Mouse (Mus musculus): Measurements from ENCODE around the gene Nup210l. TPM values are rescaled to one million over a fixed set of nuclear protein-coding genes. Genes with fewer than 3 reads are reported as not detected.
"Not testable (repeated sequence)": the region's sequence is repeated elsewhere in the genome, so short reads cannot be mapped to it uniquely, and the experiment has no call there.

The Nup210l gene
- polyA plus RNA-seq, 1 experiment from 2014 or later: 0.61 TPM

DNA sequence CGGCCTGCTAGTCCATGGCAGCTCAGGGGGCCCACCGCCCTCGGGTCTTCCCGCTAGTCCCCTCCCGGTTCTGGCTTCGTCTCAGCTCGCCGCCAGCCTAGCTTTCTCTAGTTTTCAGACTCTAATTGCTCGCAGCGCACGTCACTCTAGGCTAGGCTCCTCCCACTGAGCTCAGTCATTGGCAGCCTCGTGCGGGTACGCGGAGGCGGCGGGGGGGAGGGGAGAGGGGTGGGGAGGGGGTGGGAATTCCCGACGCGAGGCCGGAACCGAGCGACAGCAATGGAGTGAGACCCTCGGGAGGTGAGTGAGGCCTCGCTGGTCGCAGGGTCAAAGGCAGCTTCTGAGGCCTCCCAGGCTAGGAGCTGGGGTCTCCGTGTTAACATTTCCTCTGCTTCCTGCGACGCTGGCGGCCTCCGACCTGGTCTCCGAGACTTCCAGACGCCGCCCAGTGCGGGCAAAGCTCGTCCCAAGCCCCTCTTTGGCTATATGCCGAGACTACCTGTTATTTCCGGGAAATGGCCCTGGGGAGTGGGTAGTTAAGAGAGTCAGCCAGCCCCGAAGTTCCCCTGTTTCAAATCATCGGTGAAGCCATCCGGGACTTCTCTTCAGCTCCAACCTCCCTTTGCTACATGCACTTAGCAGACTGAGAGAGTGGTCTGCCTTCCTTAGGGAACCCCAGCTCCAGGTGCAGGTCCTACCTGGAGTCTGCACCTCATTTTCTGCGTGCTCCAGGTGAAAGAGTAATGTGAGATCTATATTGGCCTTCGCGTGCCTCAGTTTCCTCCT lies 144.2 kb downstream of the Nup210l start, which contains the start of gene Slc39a1:
Gene Slc39a1 (plus strand): TSS at position 213 of the 786 bp plus-strand sequence.
- Histone ChIP-seq H3K27ac (peak within 1 kb of the TSS; percentile 94), H3K27me3 (ENCODE audit: poor library complexity, severe bottlenecking) (no peaks in the 10 kb centered on the region), H3K4me1 (peaks cover 37% of the 10 kb centered on the region), H3K36me3 (replicated peaks) (peaks cover 28% of the 10 kb centered on the region), H3K9me3 (no peaks in the 10 kb centered on the region), H3K4me3 (peak within 1 kb of the TSS; percentile 77)
- WGBS: under 1% methylated on average over 44 of the region's 44 CpGs
- peak; percentile 94 for DNase-seq (ENCODE audit: extremely low spot score, low spot score)

DNA sequence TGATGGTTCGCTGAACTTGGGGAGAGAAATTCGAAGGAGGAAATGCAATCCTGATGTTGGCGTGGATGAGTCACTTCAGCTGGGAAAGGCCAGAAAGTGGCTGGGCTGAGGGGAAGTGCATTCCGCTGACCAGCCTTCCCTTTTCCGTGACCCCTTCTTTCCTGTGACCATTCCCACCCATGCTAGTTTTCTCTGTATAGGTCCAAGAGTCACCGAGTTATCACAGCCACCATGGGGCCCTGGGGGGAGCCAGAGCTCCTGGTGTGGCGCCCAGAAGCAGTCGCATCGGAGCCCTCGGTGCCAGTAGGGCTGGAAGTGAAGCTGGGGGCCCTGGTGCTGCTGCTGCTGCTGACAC lies 144.8 kb downstream of the Nup210l start:
- peak overlapping the region; percentile 94 for H3K27ac ChIP-seq
- peaks cover 35% of the 10 kb centered on the region for H3K4me1 ChIP-seq
- H3K9me3 ChIP-seq: no peaks in the 10 kb centered on the region
- peak overlapping the region; percentile 77 for H3K4me3 ChIP-seq
- DNase-seq (ENCODE audit: extremely low spot score, low spot score): no peak
- H3K36me3 ChIP-seq (replicated peaks): peaks cover 28% of the 10 kb centered on the region
- no peaks in the 10 kb centered on the region for H3K27me3 ChIP-seq (ENCODE audit: poor library complexity, severe bottlenecking)
- 11% methylated on average over 10 of the region's 10 CpGs for WGBS

DNA sequence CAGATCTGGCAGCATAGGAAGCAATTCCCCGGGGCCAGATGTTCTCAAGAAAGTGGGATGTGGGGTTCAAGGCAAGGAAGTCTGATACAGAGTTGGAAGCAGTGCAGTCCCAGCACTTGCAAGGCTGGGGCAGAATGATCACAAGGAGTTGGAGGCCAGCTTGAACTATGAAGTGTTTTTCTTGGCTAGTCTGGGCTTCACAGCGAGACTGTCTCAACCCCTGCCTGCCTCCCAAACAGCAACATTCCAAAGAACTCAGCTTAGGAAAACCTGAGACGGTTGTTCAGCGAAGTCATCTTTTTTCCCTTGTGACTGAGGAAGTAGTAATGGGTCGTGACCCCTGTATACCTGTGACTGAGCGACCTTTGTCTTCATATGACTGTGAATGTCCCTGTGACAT lies 146.9 kb downstream of the Nup210l start:
- no peaks in the 10 kb centered on the region for H3K27me3 ChIP-seq (ENCODE audit: poor library complexity, severe bottlenecking)
- no peak overlapping the region for H3K4me3 ChIP-seq
- DNase-seq (ENCODE audit: extremely low spot score, low spot score): no peak
- no peaks in the 10 kb centered on the region for H3K9me3 ChIP-seq
- H3K36me3 ChIP-seq (replicated peaks): peaks cover 28% of the 10 kb centered on the region
- H3K4me1 ChIP-seq: peaks cover 45% of the 10 kb centered on the region
- WGBS: 88% methylated on average over 6 of the region's 6 CpGs
- no peak overlapping the region for H3K27ac ChIP-seq

DNA sequence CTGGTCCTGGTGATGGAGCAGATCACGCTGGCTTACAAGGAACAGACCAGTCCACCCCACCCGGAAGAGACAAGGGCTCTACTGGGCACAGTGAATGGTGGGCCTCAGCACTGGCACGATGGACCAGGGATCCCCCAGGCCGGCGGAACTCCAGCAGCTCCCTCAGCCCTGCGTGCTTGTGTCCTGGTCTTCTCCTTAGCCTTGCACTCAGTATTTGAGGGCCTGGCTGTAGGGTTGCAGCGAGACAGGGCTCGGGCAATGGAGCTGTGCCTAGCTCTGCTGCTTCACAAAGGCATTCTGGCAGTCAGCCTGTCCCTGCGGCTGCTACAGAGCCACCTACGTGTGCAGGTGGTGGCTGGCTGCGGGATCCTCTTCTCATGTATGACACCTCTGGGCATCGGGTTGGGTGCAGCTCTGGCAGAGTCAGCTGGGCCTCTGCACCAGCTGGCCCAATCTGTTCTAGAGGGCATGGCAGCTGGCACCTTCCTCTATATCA lies 147.8 kb downstream of the Nup210l start:
- H3K4me3 ChIP-seq; DNase-seq (ENCODE audit: extremely low spot score, low spot score); H3K9me3 ChIP-seq; H3K27me3 ChIP-seq (ENCODE audit: poor library complexity, severe bottlenecking); H3K27ac ChIP-seq: not testable (repeated sequence)
- H3K36me3 ChIP-seq (replicated peaks): peaks cover 34% of the 10 kb centered on the region
- peaks cover 51% of the 10 kb centered on the region for H3K4me1 ChIP-seq
- WGBS: 95% methylated on average over 11 of the region's 12 CpGs

DNA sequence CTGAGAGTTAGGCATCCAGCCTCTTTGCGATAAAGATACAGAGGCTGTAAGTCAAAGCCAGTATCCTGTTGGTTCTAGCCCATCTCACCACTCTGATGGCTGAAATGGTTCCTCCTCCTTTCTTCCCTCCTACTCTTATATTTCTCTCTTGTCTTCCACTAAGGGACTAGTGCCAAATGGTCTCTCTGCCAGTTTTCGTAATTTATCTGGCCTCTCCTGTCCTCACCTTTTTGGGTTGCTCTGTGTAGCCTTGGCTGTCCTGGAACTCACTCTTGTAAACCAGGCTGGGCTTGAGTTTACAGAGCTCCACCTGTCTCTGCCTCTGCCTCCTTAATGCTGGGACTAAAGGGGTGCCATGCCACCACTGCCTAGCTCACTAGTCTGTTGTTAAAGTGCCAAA lies 148.7 kb downstream of the Nup210l start:
- H3K27ac ChIP-seq; H3K27me3 ChIP-seq (ENCODE audit: poor library complexity, severe bottlenecking); H3K4me3 ChIP-seq; DNase-seq (ENCODE audit: extremely low spot score, low spot score); H3K9me3 ChIP-seq: not testable (repeated sequence)
- 87% methylated on average over 2 of the region's 2 CpGs for WGBS
- Histone ChIP-seq H3K4me1 (peaks cover 47% of the 10 kb centered on the region), H3K36me3 (replicated peaks) (peaks cover 43% of the 10 kb centered on the region)

DNA sequence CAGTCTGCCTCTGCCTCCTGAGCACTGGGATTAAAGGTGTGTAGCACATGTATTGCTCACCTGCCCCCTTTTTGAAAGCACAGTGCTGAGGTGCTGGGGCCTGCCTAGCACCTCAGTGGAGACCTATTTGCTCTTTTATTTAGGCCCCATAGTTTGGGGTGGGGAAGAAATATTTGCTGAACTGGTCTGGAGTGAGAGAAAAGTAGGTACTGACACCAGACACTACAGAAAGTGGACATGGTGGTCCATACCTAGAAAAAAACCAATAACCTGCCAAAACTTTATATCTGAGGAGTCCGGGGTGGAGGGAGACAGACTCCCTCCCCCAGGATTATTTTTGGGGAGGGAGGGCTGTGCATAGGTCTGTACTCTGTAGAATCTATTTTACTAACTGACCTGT lies 149.2 kb downstream of the Nup210l start:
- H3K27ac ChIP-seq; DNase-seq (ENCODE audit: extremely low spot score, low spot score); H3K9me3 ChIP-seq; H3K27me3 ChIP-seq (ENCODE audit: poor library complexity, severe bottlenecking): not testable (repeated sequence)
- H3K4me1 ChIP-seq: peaks cover 42% of the 10 kb centered on the region
- peak overlapping the region; percentile 76; the same call in 1 of the 2 replicates for H3K4me3 ChIP-seq
- 77% methylated on average over 1 of the region's 1 CpGs for WGBS
- H3K36me3 ChIP-seq (replicated peaks): peaks cover 48% of the 10 kb centered on the region

DNA sequence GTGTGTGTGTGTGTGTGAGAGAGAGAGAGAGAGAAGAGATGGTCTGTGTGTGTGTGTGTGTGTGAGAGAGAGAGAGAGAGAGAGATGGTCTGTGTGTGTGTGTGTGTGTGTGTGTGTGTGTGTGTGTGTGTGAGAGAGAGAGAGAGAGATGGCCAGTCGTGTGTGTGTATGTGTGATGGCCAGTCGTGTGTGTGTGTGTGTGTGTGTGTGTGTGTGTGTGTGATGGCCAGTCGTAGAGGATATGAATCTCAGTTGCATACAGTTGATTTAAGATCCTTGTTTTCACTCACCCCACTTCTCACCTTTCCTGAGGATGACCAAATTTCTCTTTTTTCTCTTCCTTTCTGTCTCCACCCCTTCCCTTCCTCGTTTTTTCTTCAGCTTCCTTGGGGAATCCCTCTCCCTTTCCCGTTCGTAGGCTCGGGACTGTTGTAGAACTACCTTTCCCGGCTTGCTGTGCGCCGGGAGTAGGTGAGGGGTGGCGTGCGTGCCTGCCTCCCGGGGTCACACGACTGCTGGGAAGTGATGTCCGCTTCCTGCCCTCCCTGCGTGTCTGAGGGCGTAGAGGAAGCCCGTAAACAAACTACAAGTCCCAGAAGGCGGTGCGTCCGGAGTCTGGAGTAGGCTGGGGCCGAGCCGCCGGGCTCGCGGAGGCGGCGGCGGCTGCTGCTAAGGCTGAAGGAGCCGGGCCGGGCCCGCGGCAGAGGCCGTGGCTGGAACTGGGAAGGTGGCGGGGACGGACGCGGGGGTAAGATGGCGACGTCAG lies 149.9 kb downstream of the Nup210l start, which contains the start of gene Crtc2:
Gene Crtc2 (plus strand): TSS at position 511 of the 766 bp plus-strand sequence.
- WGBS: 2% methylated on average over 38 of the region's 40 CpGs
- Histone ChIP-seq H3K27ac (peak within 1 kb of the TSS; percentile 86), H3K9me3 (no peaks in the 10 kb centered on the region), H3K4me3 (peak within 1 kb of the TSS; percentile 76), H3K27me3 (ENCODE audit: poor library complexity, severe bottlenecking) (no peaks in the 10 kb centered on the region), H3K36me3 (replicated peaks) (peaks cover 55% of the 10 kb centered on the region), H3K4me1 (peaks cover 35% of the 10 kb centered on the region)
- peak; percentile 96 for DNase-seq (ENCODE audit: extremely low spot score, low spot score)

DNA sequence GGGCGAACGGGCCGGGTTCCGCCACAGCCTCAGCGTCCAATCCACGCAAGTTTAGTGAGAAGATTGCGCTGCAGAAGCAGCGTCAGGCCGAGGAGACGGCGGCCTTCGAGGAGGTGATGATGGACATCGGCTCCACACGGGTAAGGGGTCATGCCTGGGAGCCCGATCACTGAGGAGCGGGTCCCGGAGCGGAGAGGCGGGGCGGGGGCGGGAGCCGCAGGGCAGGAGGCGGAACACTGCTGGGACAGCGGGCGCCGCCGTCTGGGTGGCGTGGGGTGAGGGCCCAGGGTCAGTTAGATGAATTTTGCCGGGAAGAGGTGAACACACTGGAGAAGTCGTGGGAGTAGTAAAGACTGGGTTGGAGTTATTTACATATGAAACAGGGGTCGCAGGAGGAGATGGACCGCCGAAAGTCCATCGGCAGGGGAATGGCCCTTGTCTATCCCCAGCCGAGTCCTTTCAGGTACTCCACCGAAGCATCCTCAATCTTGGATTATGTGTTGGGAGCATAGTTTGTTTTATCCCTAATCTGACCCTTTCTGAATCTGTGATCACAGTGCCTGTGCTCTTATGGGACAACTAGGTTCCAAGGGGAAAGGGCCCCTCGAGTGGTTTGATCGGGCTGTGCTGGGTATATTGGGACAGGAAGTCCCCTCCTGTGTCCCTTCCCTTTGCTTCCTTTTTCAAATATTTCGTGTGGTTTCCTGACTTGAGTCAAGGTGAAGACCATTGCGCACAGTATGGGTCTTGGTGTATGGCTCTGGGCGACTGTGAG lies 150.7 kb downstream of the Nup210l start:
- 1% methylated on average over 41 of the region's 41 CpGs for WGBS
- Histone ChIP-seq H3K36me3 (replicated peaks) (peaks cover 59% of the 10 kb centered on the region), H3K4me1 (peaks cover 27% of the 10 kb centered on the region), H3K4me3 (peak overlapping the region; percentile 76), H3K27me3 (ENCODE audit: poor library complexity, severe bottlenecking) (no peaks in the 10 kb centered on the region), H3K9me3 (no peaks in the 10 kb centered on the region), H3K27ac (peak overlapping the region; percentile 86)
- DNase-seq (ENCODE audit: extremely low spot score, low spot score): peak; percentile 44

DNA sequence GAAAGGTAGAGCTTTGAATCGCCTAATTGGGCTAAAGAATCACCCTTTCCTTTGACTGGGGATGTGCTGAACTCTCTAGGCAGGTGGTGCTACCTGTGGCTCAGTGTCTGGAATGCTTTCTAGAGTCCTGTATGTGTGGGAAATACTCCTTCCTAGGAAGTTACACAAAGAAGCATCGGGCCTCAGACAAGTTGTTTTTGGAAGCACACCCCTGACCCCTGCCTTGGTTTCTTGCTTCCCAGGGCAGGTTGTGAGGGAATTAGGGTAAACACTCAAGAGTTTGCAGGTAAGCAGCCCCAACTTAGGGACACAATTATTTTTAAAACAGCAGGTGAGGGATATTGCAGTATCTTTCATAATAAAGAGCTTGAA lies 151.2 kb downstream of the Nup210l start:
- Histone ChIP-seq H3K27me3 (ENCODE audit: poor library complexity, severe bottlenecking) (no peaks in the 10 kb centered on the region), H3K4me3 (peak overlapping the region; percentile 76), H3K9me3 (no peaks in the 10 kb centered on the region), H3K27ac (peak overlapping the region; percentile 86), H3K4me1 (peaks cover 27% of the 10 kb centered on the region), H3K36me3 (replicated peaks) (peaks cover 59% of the 10 kb centered on the region)
- 31% methylated on average over 2 of the region's 2 CpGs for WGBS
- no peak for DNase-seq (ENCODE audit: extremely low spot score, low spot score)

DNA sequence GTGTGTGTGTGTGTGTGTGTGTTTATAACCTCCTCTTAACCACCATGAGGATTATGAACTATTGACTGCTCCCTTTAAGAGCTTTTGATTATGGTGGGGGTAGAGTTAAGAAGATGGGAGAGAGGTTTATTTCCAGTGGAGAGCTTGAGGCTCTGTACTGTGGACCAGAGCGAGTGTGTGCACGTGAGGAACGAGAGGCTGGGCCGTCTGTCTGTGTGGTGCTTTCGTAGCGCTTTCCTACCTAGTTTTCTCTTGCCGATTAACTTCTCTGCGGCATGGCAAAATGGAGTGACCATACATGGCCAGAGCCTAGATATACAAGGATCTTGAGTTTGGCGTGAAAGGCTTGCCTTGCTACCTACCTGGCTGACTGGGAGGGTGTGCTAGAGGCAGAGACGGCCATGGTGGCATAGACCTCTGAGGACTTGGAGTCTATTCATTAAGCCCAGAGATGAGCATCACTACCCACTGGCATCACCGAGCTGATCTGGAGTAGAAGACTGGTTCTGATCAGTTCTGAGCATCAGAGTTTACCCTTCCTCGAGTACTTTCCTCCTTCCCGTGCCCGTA lies 151.9 kb downstream of the Nup210l start:
- H3K9me3 ChIP-seq: no peaks in the 10 kb centered on the region
- no peak overlapping the region for H3K27ac ChIP-seq
- no peaks in the 10 kb centered on the region for H3K27me3 ChIP-seq (ENCODE audit: poor library complexity, severe bottlenecking)
- peak overlapping the region; percentile 76 for H3K4me3 ChIP-seq
- H3K4me1 ChIP-seq: peaks cover 24% of the 10 kb centered on the region
- no peak for DNase-seq (ENCODE audit: extremely low spot score, low spot score)
- H3K36me3 ChIP-seq (replicated peaks): peaks cover 59% of the 10 kb centered on the region
- WGBS: 93% methylated on average over 14 of the region's 14 CpGs

DNA sequence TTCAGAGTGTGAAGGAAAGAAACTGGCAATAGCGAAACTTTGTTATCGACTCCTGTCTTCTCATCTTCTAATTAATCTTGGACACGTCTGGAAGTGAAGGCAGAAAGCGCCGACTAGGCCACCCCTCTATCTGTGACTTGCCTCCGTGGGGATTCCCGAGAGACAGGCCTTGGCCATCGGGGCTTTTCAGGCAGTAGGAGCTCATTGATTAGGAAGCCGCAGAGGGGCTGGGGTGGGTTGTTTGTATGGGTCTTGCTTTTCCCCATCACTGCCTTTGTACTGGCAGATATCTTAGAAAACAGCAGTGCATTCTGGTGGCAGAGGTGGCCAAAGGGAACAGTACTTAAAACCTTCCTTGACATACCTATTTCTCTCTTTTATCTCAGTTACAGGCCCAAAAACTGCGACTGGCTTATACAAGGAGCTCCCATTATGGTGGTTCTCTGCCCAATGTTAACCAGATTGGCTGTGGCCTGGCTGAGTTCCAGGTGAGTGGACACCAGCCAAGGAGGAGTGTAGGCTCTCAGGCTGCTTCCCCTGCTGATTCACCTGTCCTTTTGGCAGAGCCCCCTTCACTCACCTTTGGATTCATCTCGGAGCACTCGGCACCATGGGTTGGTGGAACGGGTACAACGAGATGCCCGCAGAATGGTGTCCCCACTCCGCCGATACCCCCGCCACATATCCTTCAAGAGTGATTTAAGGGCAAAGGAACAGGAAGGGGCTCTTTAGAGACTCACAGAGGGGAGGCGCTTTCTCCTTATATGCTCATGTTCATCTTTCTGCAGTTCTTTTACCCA lies 153.0 kb downstream of the Nup210l start:
- Histone ChIP-seq H3K27me3 (ENCODE audit: poor library complexity, severe bottlenecking) (no peaks in the 10 kb centered on the region), H3K27ac (no peak overlapping the region), H3K36me3 (replicated peaks) (peaks cover 60% of the 10 kb centered on the region), H3K4me1 (peaks cover 24% of the 10 kb centered on the region), H3K9me3 (no peaks in the 10 kb centered on the region), H3K4me3 (no peak overlapping the region)
- WGBS: 94% methylated on average over 19 of the region's 19 CpGs
- no peak for DNase-seq (ENCODE audit: extremely low spot score, low spot score)

All from forebrain, embryonic 10.5 days (tissue).